Mouse (Mus musculus): ENCODE results near the gene Nelfa. TPM values are rescaled to one million over a fixed set of nuclear protein-coding genes. Genes with fewer than 3 reads are reported as not detected.
A peak's percentile ranks its signal among the peaks of the same experiment; 100 is the strongest.

Gene Nelfa
- 42.0 and 43.0 TPM in 2 replicates for total RNA-seq (2012; rRNA removed)

DNA sequence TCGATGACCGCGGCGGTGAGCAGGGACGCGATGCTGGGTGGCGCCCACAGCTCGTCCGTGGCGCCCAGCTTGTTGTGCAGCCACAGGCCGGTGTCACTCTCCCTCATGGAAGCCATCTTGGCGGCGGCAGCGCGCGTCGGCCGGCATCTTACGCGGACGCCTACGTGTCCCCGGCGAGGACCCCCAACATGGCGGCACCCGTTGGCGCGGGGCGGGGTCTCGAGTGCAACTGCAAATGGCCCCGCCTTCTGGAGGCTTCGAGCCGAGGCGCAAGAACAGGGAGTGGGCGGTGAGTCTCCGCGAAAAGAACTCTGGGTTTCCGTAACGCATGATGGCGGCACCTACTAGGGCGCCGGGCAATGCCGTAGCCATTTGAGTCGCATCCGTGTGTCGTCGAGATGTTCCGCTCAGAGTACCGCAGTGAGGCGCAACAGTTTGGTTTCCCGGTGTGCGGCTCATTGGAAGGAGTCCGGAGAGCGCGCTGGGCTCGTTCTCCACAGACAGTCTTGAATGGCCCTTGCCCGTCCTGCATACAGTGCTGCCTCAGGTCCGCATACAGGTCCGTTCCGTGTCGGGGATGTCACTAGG lies at the start of gene Nelfa:
Gene Nelfa, minus strand, starts transcription at position 294 of the 588 bp plus-strand sequence.
- Histone ChIP-seq H3K27ac (ENCODE audit: insufficient read depth, low read depth, low read length, poor library complexity, severe bottlenecking) (peak within 1 kb of the TSS; percentile 57), H3K9me3 (ENCODE audit: control insufficient read depth, insufficient read depth, low read depth, low read length) (no peaks in the 10 kb centered on the region), H3K4me1 (ENCODE audit: control insufficient read depth in 2 of 2, insufficient read depth in 2 of 2, low read length in 2 of 2, poor library complexity in 1 of 2) (peaks cover 0 to 8% of the 10 kb centered on the region in 2 experiments; a peak in 3 of 4 replicates), H3K9ac (ENCODE audit: insufficient read depth, low read depth, low read length, poor library complexity, severe bottlenecking) (peak within 1 kb of the TSS; percentile 88), H3K4me3 (ENCODE audit: insufficient read depth in 1 of 2, low read depth in 1 of 2, low read length in 2 of 2, poor library complexity in 1 of 2, severe bottlenecking in 1 of 2) (peak within 1 kb of the TSS; percentile 77 to 86), H3K36me3 (ENCODE audit: control insufficient read depth, insufficient read depth, low read length, poor library complexity, severe bottlenecking) (peaks cover 3% of the 10 kb centered on the region; the same call in 1 of the 2 replicates)
- peak; percentile 93 for DNase-seq (ENCODE audit: low read depth, low spot score)
- in situ Hi-C loops (cut with MboI; ENCODE audit: low sequenced_read_pairs in 2 of 2, unreplicated experiment in 2 of 2): no loop called here
- peak; percentile 94 for TF ChIP-seq HCFC1 (IDR thresholded peaks at IDR 0.05; ENCODE audit: borderline replicate concordance, insufficient read depth, low read length)
- TF ChIP-seq CHD2 (IDR thresholded peaks at IDR 0.05; ENCODE audit: low read depth, low read length): no peak

DNA sequence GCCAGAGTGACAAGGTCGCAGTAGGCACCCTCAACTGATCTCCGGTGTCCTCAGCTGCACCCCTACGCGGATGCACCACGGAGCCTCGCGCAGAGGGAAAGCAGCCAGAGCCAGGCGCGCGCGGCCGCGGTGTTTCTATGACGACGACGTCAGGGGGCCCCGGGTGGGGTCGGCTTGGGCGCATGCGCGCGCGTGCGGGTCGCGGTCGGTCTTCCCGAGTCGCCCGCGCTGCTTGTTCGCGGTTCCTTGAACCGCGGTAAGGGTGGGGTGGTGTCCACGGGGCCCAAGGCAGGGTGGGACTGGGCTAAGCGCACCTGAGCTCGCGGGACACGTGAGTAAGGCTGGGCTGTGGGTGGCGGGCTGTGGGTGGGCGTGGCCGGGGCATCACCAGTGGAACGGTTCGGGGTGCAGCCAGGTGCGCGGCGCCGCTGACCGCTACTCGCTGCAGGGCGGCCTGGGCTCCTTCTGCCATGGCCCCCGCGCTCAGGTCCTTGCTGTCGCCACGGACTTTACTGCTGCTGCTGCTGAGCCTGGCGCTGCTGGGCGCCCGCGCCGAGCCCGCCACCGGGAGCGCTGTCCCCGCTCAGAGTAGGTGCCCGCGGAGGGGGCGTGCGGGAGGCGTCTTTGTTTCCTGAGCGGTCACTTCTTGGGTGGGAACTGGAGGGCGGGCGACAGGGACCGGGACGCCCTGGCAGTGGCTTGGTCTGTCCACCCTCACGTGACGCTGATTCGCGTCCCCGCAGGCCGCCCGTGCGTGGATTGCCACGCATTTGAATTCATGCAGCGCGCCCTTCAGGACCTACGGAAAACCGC lies 47.3 kb upstream of the Nelfa start, which contains the start of gene Gm1673:
Gene Gm1673, plus strand, starts transcription at position 125 of the 813 bp plus-strand sequence.
- Histone ChIP-seq H3K4me1 (ENCODE audit: control insufficient read depth in 2 of 2, insufficient read depth in 2 of 2, low read length in 2 of 2, poor library complexity in 1 of 2) (0 out of 4 replicates have a peak, but pooled peaks cover 0 to 2% of the 10 kb centered on the region in 2 experiments), H3K9ac (ENCODE audit: insufficient read depth, low read depth, low read length, poor library complexity, severe bottlenecking) (peak within 1 kb of the TSS; percentile 73), H3K27ac (ENCODE audit: insufficient read depth, low read depth, low read length, poor library complexity, severe bottlenecking) (no peak within 1 kb of the TSS), H3K9me3 (ENCODE audit: control insufficient read depth, insufficient read depth, low read depth, low read length) (no peaks in the 10 kb centered on the region), H3K36me3 (ENCODE audit: control insufficient read depth, insufficient read depth, low read length, poor library complexity, severe bottlenecking) (no peaks in the 10 kb centered on the region), H3K4me3 (ENCODE audit: insufficient read depth in 1 of 2, low read depth in 1 of 2, low read length in 2 of 2, poor library complexity in 1 of 2, severe bottlenecking in 1 of 2) (peak within 1 kb of the TSS; percentile 83 to 93)
- no peak for TF ChIP-seq CHD2 (IDR thresholded peaks at IDR 0.05; ENCODE audit: low read depth, low read length)
- TF ChIP-seq ZNF384 (IDR thresholded peaks at IDR 0.05; ENCODE audit: low read depth, low read length): no peak
- no peak for TF ChIP-seq HCFC1 (IDR thresholded peaks at IDR 0.05; ENCODE audit: borderline replicate concordance, insufficient read depth, low read length)
- no peak for TF ChIP-seq ZC3H11A (IDR thresholded peaks at IDR 0.05; ENCODE audit: borderline replicate concordance, low read depth, low read length)
- TF ChIP-seq MAFK (IDR thresholded peaks at IDR 0.05; ENCODE audit: insufficient read depth, low read depth, low read length): no peak
- in situ Hi-C loops (cut with MboI; ENCODE audit: low sequenced_read_pairs in 2 of 2, unreplicated experiment in 2 of 2): no loop called here
- DNase-seq (ENCODE audit: low read depth, low spot score): peak; percentile 49

DNA sequence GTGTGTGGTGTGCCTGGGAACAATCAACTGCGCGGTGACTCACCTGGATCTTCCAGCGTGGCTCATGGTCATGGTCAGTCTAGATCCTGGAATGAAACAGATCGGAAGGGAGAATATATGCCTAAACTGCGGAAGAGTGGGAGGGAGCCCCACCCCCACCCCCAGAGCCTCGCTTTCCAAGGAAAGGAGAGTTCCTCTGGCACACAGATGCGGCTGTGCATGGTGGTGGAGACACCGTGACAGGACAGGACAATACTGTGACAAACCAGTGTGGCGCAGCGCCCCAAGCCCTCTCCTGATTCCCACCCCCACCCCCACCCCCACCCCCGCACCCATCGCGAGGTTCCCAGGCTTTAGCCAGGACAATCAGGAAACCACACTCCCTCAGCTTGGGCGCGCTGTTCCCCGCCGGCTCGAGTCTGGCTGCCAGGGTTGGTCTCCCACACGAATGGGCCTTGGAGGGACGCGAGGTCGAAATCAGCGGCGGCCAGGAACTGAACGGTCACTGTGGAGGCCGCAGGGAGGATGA lies 46.6 kb upstream of the Nelfa start:
- no peaks in the 10 kb centered on the region for H3K36me3 ChIP-seq (ENCODE audit: control insufficient read depth, insufficient read depth, low read length, poor library complexity, severe bottlenecking)
- H3K27ac ChIP-seq (ENCODE audit: insufficient read depth, low read depth, low read length, poor library complexity, severe bottlenecking): no peak overlapping the region
- H3K4me1 ChIP-seq (ENCODE audit: control insufficient read depth in 2 of 2, insufficient read depth in 2 of 2, low read length in 2 of 2, poor library complexity in 1 of 2): 0 out of 4 replicates have a peak, but pooled peaks cover 0 to 2% of the 10 kb centered on the region in 2 experiments
- no peak for TF ChIP-seq CHD2 (IDR thresholded peaks at IDR 0.05; ENCODE audit: low read depth, low read length)
- TF ChIP-seq ZNF384 (IDR thresholded peaks at IDR 0.05; ENCODE audit: low read depth, low read length): no peak
- TF ChIP-seq HCFC1 (IDR thresholded peaks at IDR 0.05; ENCODE audit: borderline replicate concordance, insufficient read depth, low read length): no peak
- no peak for TF ChIP-seq ZC3H11A (IDR thresholded peaks at IDR 0.05; ENCODE audit: borderline replicate concordance, low read depth, low read length)
- DNase-seq (ENCODE audit: low read depth, low spot score): no peak
- no peaks in the 10 kb centered on the region for H3K9me3 ChIP-seq (ENCODE audit: control insufficient read depth, insufficient read depth, low read depth, low read length)
- H3K4me3 ChIP-seq (ENCODE audit: insufficient read depth in 1 of 2, low read depth in 1 of 2, low read length in 2 of 2, poor library complexity in 1 of 2, severe bottlenecking in 1 of 2): peak overlapping the region; percentile 83 to 93
- in situ Hi-C loops (cut with MboI; ENCODE audit: low sequenced_read_pairs in 2 of 2, unreplicated experiment in 2 of 2): no loop called here
- peak overlapping the region; percentile 67 for H3K9ac ChIP-seq (ENCODE audit: insufficient read depth, low read depth, low read length, poor library complexity, severe bottlenecking)

DNA sequence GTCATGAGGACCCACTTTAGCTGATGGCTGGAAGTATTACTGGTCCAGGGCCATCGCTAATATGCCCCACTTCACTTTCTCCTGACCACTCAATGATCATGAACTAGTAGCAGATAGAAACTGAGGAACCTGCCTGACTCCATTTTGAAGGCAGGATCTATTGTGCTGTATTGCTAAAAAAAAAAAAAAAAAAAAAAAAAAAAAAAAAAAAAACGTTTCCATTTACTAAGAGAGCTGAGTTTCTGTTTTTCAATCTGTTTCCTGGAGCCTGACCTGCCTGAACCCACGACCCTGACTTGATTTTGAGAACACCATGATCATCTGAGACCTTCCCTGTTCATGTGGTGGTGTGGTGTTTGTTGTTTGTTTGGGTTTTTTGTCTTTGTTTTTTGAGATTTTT lies 40.1 kb upstream of the Nelfa start:
- Histone ChIP-seq H3K9ac (ENCODE audit: insufficient read depth, low read depth, low read length, poor library complexity, severe bottlenecking) (no peak overlapping the region), H3K4me3 (ENCODE audit: insufficient read depth in 1 of 2, low read depth in 1 of 2, low read length in 2 of 2, poor library complexity in 1 of 2, severe bottlenecking in 1 of 2) (no peak overlapping the region), H3K36me3 (ENCODE audit: control insufficient read depth, insufficient read depth, low read length, poor library complexity, severe bottlenecking) (no peaks in the 10 kb centered on the region), H3K4me1 (ENCODE audit: control insufficient read depth in 2 of 2, insufficient read depth in 2 of 2, low read length in 2 of 2, poor library complexity in 1 of 2) (no peaks in the 10 kb centered on the region), H3K9me3 (ENCODE audit: control insufficient read depth, insufficient read depth, low read depth, low read length) (no peaks in the 10 kb centered on the region), H3K27ac (ENCODE audit: insufficient read depth, low read depth, low read length, poor library complexity, severe bottlenecking) (no peak overlapping the region)
- no peak for DNase-seq (ENCODE audit: low read depth, low spot score)
- in situ Hi-C loops (cut with MboI; ENCODE audit: low sequenced_read_pairs in 2 of 2, unreplicated experiment in 2 of 2): no loop called here
- no peak for TF ChIP-seq ZC3H11A (IDR thresholded peaks at IDR 0.05; ENCODE audit: borderline replicate concordance, low read depth, low read length)
- TF ChIP-seq ZNF384 (IDR thresholded peaks at IDR 0.05; ENCODE audit: low read depth, low read length): 0 out of 2 replicates have a peak, but pooled peaks have one; percentile 67
- TF ChIP-seq HCFC1 (IDR thresholded peaks at IDR 0.05; ENCODE audit: borderline replicate concordance, insufficient read depth, low read length): no peak
- TF ChIP-seq CHD2 (IDR thresholded peaks at IDR 0.05; ENCODE audit: low read depth, low read length): no peak
- no peak for TF ChIP-seq MAFK (IDR thresholded peaks at IDR 0.05; ENCODE audit: insufficient read depth, low read depth, low read length)
